Mouse (Mus musculus): ENCODE results near the gene Krt16.

GRCm38 (mm10) chr11:100284988-100285387, 36.3 kb upstream of the Krt16 start:
- TF ChIP-seq CTCF (IDR thresholded peaks at IDR 0.05; ENCODE audit: low read depth, low read length) (no peak), POLR2AphosphoS5 (IDR thresholded peaks at IDR 0.05; ENCODE audit: insufficient replicate concordance, low read depth, low read length) (no peak)
